Mouse (Mus musculus) heart, adult 2 months (tissue): Measurements from ENCODE around the gene Glt8d2.

Experiments used
- CTCF ChIP-seq: fragments of 200-600 bp; IDR thresholded peaks from 2 replicates; pipeline ENCODE4 v1.8.1; 2022; ENCODE audit warnings: antibody characterized with exemption, mild to moderate bottlenecking, moderate library complexity
- EP300 ChIP-seq: fragments of 200-500 bp; IDR thresholded peaks from 2 replicates; pipeline ENCODE4 v1.6.1; 2011; ENCODE audit warnings: low read depth, low read length, control low read depth; ENCODE audit not compliant: insufficient read depth
- POLR2A ChIP-seq: fragments of 200-500 bp; IDR thresholded peaks from 2 replicates; pipeline ENCODE4 v1.6.1; 2011; ENCODE audit warnings: mild to moderate bottlenecking, low read depth, low read length, control low read depth; ENCODE audit not compliant: insufficient read depth

DNA sequence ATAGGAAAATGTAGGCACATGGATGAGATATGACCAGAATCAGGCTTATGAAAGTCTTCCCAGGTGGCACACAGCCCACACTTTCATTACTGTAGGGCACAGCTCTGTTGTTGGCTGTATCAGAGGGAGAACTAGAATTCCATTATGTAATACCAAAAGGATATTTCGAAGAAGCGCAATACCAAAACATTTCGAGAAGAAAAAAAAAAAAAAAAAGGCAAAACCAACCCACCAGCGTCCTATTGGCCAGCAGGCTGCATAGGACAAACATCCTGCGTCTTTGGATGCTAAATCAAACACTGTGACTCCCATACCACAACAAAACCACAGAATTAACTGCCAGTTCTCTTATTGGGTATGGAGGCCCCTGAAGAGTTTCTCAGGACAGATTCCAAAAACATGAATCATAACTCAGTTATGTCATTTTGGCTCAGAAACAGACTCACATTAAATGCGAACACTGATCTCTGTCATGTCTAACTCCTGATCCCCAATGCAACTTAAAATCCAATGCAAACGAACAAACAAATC is 704 bp downstream of the Glt8d2 start:
- TF ChIP-seq CTCF, result no peak
- TF ChIP-seq EP300, result no peak
- TF ChIP-seq POLR2A, result no peak
